Mouse (Mus musculus): Measurements from ENCODE around the gene Gm20388. TPM values are rescaled to one million over a fixed set of nuclear protein-coding genes. Genes with fewer than 3 reads are reported as not detected.
"Not testable (repeated sequence)": the region's sequence is repeated elsewhere in the genome, so short reads cannot be mapped to it uniquely, and the experiment has no call there.

Gm20388 gene
- polyA plus RNA-seq, 1 experiment from 2014 or later = not detected

DNA sequence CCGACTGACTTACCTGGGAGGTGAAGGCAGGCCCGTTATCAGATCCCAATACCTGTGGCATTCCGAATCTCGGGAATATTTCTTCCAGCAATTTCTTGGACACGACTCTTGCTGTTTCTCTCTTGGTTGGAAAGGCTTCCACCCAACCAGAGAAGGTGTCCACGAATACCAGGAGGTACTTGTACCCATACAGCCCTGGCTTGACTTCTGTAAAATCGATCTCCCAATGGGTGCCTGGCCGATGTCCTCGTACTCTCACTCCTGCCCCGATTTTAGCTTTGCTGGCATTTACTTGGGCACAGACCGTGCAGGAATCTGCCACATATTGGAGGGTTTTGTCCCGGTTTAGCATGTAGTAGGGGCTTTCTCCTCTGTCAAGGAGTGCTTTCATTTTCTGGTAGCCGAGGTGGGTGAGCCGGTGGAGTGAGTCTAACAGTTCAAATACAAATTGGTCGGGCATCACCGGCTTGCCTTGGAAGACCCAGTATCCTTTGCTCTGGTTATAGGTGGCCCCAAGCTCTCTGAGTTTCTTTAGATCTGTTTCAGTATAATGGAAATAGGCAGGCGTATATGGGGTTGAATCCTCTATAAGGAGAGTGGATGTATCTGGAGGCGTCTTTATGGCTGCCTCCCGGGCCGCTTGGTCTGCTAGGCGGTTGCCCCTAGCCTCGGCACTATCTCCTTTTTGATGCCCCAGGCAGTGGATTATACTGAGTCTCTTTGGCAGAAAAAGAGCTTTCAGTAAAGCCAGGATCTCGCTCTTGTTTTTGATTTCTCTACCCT is 3518.5 kb downstream of the Gm20388 start:
- Histone ChIP-seq H3K9me3 (ENCODE audit: control insufficient read depth, low read length) (peaks cover 60% of the 10 kb centered on the region), H3K36me3 (ENCODE audit: control insufficient read depth, insufficient read depth, low read length) (no peaks in the 10 kb centered on the region), H3K4me3 (ENCODE audit: low read length) (no peak overlapping the region), H3K9ac (ENCODE audit: low read length) (no peak overlapping the region), H3K27me3 (ENCODE audit: control insufficient read depth, insufficient read depth, low read depth, low read length) (no peaks in the 10 kb centered on the region), H3K27ac (ENCODE audit: low read length) (no peak overlapping the region), H3K4me1 (replicated peaks; ENCODE audit: control insufficient read depth, insufficient read depth, low read length) (no peaks in the 10 kb centered on the region), H3K4me2 (ENCODE audit: low read depth, low read length) (no peak overlapping the region)
- no peak for ATAC-seq (ENCODE audit: low read depth)
- 93% methylated on average over 23 of the region's 23 CpGs for WGBS

DNA sequence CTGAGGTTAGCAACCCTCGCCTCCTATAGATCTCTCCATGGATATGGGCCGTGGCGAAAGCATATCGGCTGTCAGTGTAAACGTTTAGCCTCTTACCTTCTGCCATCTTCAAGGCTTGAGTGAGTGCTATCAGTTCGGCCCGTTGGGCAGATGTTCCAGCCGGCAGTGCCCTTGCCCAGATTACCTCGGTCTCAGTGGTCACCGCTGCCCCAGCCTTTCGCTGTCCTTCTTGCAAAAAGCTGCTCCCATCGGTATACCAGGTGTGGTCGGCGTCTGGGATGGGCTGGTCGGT is 3519.0 kb downstream of the Gm20388 start:
- H3K4me1 ChIP-seq (replicated peaks; ENCODE audit: control insufficient read depth, insufficient read depth, low read length); H3K9ac ChIP-seq (ENCODE audit: low read length); H3K27me3 ChIP-seq (ENCODE audit: control insufficient read depth, insufficient read depth, low read depth, low read length); ATAC-seq (ENCODE audit: low read depth); H3K27ac ChIP-seq (ENCODE audit: low read length); H3K36me3 ChIP-seq (ENCODE audit: control insufficient read depth, insufficient read depth, low read length); H3K4me2 ChIP-seq (ENCODE audit: low read depth, low read length); H3K4me3 ChIP-seq (ENCODE audit: low read length): not testable (repeated sequence)
- H3K9me3 ChIP-seq (ENCODE audit: control insufficient read depth, low read length) = peaks cover 60% of the 10 kb centered on the region
- WGBS = 94% methylated on average over 15 of the region's 15 CpGs

DNA sequence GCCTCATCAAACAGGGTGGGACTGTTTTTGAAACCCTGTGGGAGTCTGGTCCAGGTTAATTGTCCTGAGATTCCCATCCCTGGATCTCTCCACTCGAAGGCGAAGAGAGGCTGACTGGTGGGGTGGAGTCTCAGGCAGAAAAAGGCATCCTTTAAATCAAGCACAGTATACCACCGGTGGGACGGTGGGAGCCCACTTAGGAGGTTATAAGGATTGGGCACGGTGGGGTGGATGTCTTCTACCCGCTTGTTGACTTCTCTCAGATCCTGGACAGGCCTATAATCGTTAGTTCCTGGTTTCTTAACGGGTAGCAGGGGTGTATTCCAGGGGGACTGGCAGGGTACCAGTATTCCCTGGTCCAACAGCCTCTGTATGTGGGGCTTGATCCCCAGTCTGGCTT is 3520.3 kb downstream of the Gm20388 start:
- 82% methylated on average over 8 of the region's 8 CpGs for WGBS
- H3K27ac ChIP-seq (ENCODE audit: low read length); H3K9ac ChIP-seq (ENCODE audit: low read length); ATAC-seq (ENCODE audit: low read depth); H3K27me3 ChIP-seq (ENCODE audit: control insufficient read depth, insufficient read depth, low read depth, low read length); H3K4me1 ChIP-seq (replicated peaks; ENCODE audit: control insufficient read depth, insufficient read depth, low read length); H3K36me3 ChIP-seq (ENCODE audit: control insufficient read depth, insufficient read depth, low read length); H3K4me3 ChIP-seq (ENCODE audit: low read length); H3K4me2 ChIP-seq (ENCODE audit: low read depth, low read length): not testable (repeated sequence)
- peaks cover 56% of the 10 kb centered on the region for H3K9me3 ChIP-seq (ENCODE audit: control insufficient read depth, low read length)

DNA sequence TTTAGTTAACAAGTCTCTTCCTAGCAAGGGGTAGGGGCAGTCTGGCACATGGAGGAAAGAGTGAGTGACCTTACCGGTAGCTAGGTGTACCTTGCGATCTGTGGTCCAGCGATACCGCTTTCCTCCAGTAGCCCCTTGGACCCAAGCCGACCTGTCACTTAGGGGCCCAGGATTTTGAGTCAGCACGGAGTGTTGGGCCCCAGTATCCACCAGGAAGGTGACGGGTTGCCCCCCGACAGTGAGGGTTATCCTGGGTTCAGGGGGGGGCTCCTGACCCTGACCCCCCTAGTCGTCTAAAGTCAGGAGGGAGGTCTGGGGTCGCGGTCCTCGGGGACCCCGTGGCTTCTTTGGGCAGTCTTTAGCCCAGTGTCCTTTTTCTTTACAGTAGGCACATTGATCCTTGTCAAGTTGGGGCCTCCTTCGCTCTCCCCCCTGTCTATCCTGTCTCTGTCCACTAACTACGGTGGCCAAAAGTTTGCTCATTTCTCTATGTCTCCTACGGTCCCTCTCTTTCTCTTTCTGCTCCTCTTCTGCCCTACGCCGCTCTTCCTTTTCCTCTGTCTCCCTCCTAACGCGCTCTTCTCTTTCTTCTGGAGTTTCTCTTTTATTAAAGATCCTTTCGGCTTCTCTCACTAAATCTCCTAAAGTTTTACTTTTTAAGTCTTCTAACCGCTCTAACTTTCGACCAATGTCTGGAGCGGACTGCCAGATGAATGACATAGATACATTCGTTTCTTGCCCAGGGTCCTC is 3521.2 kb downstream of the Gm20388 start:
- Histone ChIP-seq H3K9me3 (ENCODE audit: control insufficient read depth, low read length) (peaks cover 50% of the 10 kb centered on the region), H3K27me3 (ENCODE audit: control insufficient read depth, insufficient read depth, low read depth, low read length) (no peaks in the 10 kb centered on the region), H3K4me2 (ENCODE audit: low read depth, low read length) (no peak overlapping the region), H3K4me1 (replicated peaks; ENCODE audit: control insufficient read depth, insufficient read depth, low read length) (no peaks in the 10 kb centered on the region), H3K4me3 (ENCODE audit: low read length) (no peak overlapping the region), H3K36me3 (ENCODE audit: control insufficient read depth, insufficient read depth, low read length) (no peaks in the 10 kb centered on the region), H3K9ac (ENCODE audit: low read length) (no peak overlapping the region), H3K27ac (ENCODE audit: low read length) (no peak overlapping the region)
- ATAC-seq (ENCODE audit: low read depth) = no peak
- 94% methylated on average over 25 of the region's 25 CpGs for WGBS

DNA sequence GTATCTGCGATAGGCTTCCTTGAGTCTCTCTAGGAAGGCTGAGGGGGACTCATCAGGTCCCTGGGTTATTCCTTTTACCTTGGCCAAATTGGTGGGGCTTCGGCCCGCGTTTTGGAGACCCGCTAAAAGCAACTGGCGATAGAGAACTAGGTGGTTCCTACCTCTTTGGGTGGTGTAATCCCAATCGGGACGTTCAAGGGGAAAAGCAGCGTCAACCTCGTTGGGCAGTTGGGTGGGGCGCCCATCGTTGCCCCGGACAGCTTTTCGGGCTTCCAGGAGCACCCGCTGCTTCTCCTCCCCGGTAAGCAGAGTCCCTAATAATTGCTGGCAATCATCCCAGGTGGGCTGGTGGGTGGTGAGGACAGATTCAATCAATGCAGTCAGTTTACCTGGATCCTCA is 3521.7 kb downstream of the Gm20388 start:
- H3K36me3 ChIP-seq (ENCODE audit: control insufficient read depth, insufficient read depth, low read length) = no peaks in the 10 kb centered on the region
- H3K9me3 ChIP-seq (ENCODE audit: control insufficient read depth, low read length) = peaks cover 44% of the 10 kb centered on the region
- no peak overlapping the region for H3K27ac ChIP-seq (ENCODE audit: low read length)
- ATAC-seq (ENCODE audit: low read depth) = no peak
- H3K4me1 ChIP-seq (replicated peaks; ENCODE audit: control insufficient read depth, insufficient read depth, low read length) = no peaks in the 10 kb centered on the region
- no peak overlapping the region for H3K4me2 ChIP-seq (ENCODE audit: low read depth, low read length)
- H3K9ac ChIP-seq (ENCODE audit: low read length) = no peak overlapping the region
- H3K4me3 ChIP-seq (ENCODE audit: low read length) = no peak overlapping the region
- no peaks in the 10 kb centered on the region for H3K27me3 ChIP-seq (ENCODE audit: control insufficient read depth, insufficient read depth, low read depth, low read length)
- WGBS = 94% methylated on average over 16 of the region's 16 CpGs

DNA sequence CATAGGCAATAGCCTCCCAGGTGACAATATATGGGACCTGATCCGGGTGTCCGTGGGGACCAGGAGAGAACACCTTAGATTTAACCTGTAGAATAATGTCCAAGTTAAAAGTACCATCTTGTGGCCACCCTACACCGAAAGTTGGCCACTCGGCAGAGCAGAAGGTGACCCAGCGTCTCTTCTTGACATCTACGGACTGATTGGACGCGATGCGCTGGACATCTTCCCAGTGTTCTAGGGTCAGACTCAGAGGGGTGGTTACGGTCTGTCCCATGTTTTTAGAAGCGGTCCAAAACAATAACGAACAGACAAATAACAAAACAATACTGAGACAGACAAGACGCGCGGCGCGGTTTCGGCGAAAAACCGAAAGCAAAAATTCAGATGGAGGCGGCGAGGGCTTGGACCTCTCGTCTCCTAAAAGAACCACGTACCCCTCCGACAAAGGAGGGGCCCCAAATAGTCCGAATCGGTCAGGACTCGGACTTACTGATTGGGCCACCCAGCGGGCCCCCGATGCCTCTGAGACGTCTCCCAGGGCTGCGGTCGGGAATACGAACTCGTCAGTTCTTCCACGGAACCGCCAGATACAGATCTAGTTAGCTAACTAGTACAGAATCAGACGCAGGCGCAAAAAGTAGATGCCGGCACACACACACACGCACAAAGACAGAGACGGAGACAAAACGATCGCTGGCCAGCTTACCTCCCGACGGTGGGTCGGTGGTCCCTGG is 3522.8 kb downstream of the Gm20388 start:
- H3K4me1 ChIP-seq (replicated peaks; ENCODE audit: control insufficient read depth, insufficient read depth, low read length); ATAC-seq (ENCODE audit: low read depth); H3K4me3 ChIP-seq (ENCODE audit: low read length); H3K36me3 ChIP-seq (ENCODE audit: control insufficient read depth, insufficient read depth, low read length); H3K4me2 ChIP-seq (ENCODE audit: low read depth, low read length); H3K9ac ChIP-seq (ENCODE audit: low read length); H3K27ac ChIP-seq (ENCODE audit: low read length); H3K27me3 ChIP-seq (ENCODE audit: control insufficient read depth, insufficient read depth, low read depth, low read length): not testable (repeated sequence)
- WGBS = 97% methylated on average over 41 of the region's 47 CpGs
- peaks cover 34% of the 10 kb centered on the region for H3K9me3 ChIP-seq (ENCODE audit: control insufficient read depth, low read length)

DNA sequence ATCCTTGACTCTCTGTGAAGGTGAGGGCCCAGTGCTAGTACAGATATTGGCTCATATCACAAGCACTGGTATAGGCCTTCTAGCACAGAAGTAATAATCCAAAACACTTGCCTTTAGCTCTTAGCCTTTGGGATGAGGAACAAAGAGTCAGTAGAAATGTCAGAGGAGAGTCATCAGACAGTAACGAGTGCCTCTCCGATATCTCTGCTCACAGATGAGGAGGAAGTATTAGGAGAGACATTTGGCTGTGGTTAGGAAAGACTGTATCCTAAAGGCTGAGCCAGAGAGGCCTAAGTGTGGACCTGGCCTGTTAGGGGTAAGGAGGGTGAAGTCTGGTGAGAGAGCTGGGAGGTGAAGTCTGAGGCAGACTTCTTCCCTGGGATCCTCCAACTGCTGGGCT is 3531.1 kb downstream of the Gm20388 start:
- WGBS = 89% methylated on average over 2 of the region's 2 CpGs
- no peak overlapping the region for H3K27ac ChIP-seq (ENCODE audit: low read length)
- ATAC-seq (ENCODE audit: low read depth) = no peak
- H3K4me1 ChIP-seq (replicated peaks; ENCODE audit: control insufficient read depth, insufficient read depth, low read length) = no peaks in the 10 kb centered on the region
- H3K36me3 ChIP-seq (ENCODE audit: control insufficient read depth, insufficient read depth, low read length) = no peaks in the 10 kb centered on the region
- no peaks in the 10 kb centered on the region for H3K27me3 ChIP-seq (ENCODE audit: control insufficient read depth, insufficient read depth, low read depth, low read length)
- no peak overlapping the region for H3K9ac ChIP-seq (ENCODE audit: low read length)
- H3K4me3 ChIP-seq (ENCODE audit: low read length) = no peak overlapping the region
- no peaks in the 10 kb centered on the region for H3K9me3 ChIP-seq (ENCODE audit: control insufficient read depth, low read length)
- H3K4me2 ChIP-seq (ENCODE audit: low read depth, low read length) = no peak overlapping the region

DNA sequence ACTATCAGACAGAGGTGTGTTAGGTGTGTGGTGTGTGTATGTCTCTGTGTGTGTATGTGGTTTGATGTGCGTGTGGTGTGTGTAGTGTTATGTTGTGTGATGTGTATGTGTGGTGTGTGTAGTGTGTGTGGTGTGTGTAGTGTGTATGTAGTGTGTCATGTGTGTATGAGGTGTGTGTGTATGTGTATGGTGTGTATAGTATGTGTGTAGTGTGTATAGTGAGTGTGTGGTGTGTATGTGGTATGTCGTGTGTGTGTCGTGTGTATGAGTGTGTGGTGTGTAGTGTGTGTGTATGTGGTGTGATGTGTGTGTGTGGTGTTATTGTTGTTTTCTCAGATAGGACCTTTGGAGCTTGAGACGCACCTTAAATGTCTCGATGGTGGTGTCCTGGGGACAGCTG is 3531.7 kb downstream of the Gm20388 start:
- H3K4me1 ChIP-seq (replicated peaks; ENCODE audit: control insufficient read depth, insufficient read depth, low read length) = no peaks in the 10 kb centered on the region
- ATAC-seq (ENCODE audit: low read depth) = no peak
- H3K4me2 ChIP-seq (ENCODE audit: low read depth, low read length) = peak overlapping the region; percentile 72; the same call in 1 of the 2 replicates
- H3K27me3 ChIP-seq (ENCODE audit: control insufficient read depth, insufficient read depth, low read depth, low read length) = no peaks in the 10 kb centered on the region
- H3K9ac ChIP-seq (ENCODE audit: low read length) = no peak overlapping the region
- no peaks in the 10 kb centered on the region for H3K36me3 ChIP-seq (ENCODE audit: control insufficient read depth, insufficient read depth, low read length)
- no peak overlapping the region for H3K27ac ChIP-seq (ENCODE audit: low read length)
- peak overlapping the region; percentile 75; the same call in 1 of the 2 replicates for H3K4me3 ChIP-seq (ENCODE audit: low read length)
- WGBS = 79% methylated on average over 5 of the region's 5 CpGs
- no peaks in the 10 kb centered on the region for H3K9me3 ChIP-seq (ENCODE audit: control insufficient read depth, low read length)

DNA sequence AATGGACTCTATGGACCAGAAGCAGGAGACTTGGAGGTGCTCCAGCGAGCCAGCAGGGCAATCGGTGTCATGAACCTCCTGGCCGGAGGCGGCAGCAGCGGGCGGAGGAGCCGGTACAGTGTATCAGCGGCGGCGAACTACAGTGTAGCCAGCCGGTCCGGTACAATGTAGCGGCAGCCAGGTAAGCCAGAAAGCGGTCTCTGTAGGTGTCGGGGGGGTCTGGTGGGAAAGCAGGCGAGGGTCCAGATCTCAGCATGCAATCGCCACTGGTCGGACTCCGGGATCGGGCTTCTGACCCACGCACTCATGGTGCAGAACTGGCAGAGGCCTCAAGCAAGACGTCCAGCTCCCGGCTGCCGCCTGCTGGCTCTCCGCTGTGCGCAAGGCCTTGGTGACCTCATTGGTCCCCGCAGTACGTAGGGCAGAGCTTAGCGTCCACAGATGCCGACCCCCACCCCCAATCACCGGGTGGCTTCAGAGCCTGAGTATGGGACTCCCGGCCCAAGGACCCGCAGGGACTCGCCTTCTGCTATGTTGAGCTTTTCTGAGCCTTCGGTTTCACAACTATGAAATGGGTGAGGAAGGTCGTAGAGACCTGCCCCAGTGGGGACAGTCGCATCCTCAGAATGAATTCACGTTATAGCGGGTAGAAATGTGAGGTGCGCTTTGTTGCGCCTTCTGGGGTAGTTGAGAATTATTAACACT is 3532.4 kb downstream of the Gm20388 start:
- no peaks in the 10 kb centered on the region for H3K27me3 ChIP-seq (ENCODE audit: control insufficient read depth, insufficient read depth, low read depth, low read length)
- H3K4me2 ChIP-seq (ENCODE audit: low read depth, low read length) = peak overlapping the region; percentile 72
- H3K9me3 ChIP-seq (ENCODE audit: control insufficient read depth, low read length) = no peaks in the 10 kb centered on the region
- no peaks in the 10 kb centered on the region for H3K36me3 ChIP-seq (ENCODE audit: control insufficient read depth, insufficient read depth, low read length)
- peak overlapping the region; percentile 87 for H3K9ac ChIP-seq (ENCODE audit: low read length)
- 1% methylated on average over 41 of the region's 41 CpGs for whole genome bisulfite sequencing
- H3K4me1 ChIP-seq (replicated peaks; ENCODE audit: control insufficient read depth, insufficient read depth, low read length) = no peaks in the 10 kb centered on the region
- H3K4me3 ChIP-seq (ENCODE audit: low read length) = peak overlapping the region; percentile 75
- H3K27ac ChIP-seq (ENCODE audit: low read length) = peak overlapping the region; percentile 50; the same call in 1 of the 2 replicates
- peak; percentile 97 for ATAC-seq (ENCODE audit: low read depth)
